Mouse (Mus musculus) right cerebral cortex, postnatal 4 days (tissue): ENCODE measurements around the gene Ahdc1.
"Not testable (repeated sequence)": the region's sequence is repeated elsewhere in the genome, so short reads cannot be mapped to it uniquely, and the experiment has no call there.

Source experiments
- DNase-seq: peaks from one replicate; pipeline ENCODE4 v3.0.0-alpha.2; 2022

Ahdc1 gene

GRCm38 (mm10) chr4:132997469-132998237 lies 13.4 kb upstream of the Ahdc1 start:
- DNase-seq: no peak

GRCm38 (mm10) chr4:133002896-133003295 lies 8.2 kb upstream of the Ahdc1 start:
- peak; percentile 62 for DNase-seq

GRCm38 (mm10) chr4:133003316-133004018 lies 7.6 kb upstream of the Ahdc1 start:
- DNase-seq: no peak

- DNase-seq: peak; percentile 66
These were observed 5.8 kb upstream of the Ahdc1 start for GRCm38 (mm10) chr4:133005233-133005632.

- not testable (repeated sequence) for DNase-seq
These were observed 5.1 kb upstream of the Ahdc1 start for GRCm38 (mm10) chr4:133005885-133006451.

- no peak for DNase-seq
These were observed 3.3 kb upstream of the Ahdc1 start for GRCm38 (mm10) chr4:133007513-133008380.

- peak; percentile 77 for DNase-seq
These were observed 1.9 kb upstream of the Ahdc1 start for GRCm38 (mm10) chr4:133009131-133009530.

- DNase-seq: no peak
These were observed 1.4 kb upstream of the Ahdc1 start for GRCm38 (mm10) chr4:133009676-133010075.

- DNase-seq: peak; percentile 31
These were observed 449 bp upstream of the Ahdc1 start for GRCm38 (mm10) chr4:133010611-133011010.

- DNase-seq: peak; percentile 66
These were observed 1.0 kb downstream of the Ahdc1 start for GRCm38 (mm10) chr4:133011821-133012775.

GRCm38 (mm10) chr4:133012776-133013265 lies 1.8 kb downstream of the Ahdc1 start:
- DNase-seq: peak; percentile 55

- DNase-seq: peak; percentile 35
These were observed 2.3 kb downstream of the Ahdc1 start for GRCm38 (mm10) chr4:133013266-133013891.

GRCm38 (mm10) chr4:133014088-133014487 lies 3.0 kb downstream of the Ahdc1 start:
- no peak for DNase-seq

- no peak for DNase-seq
These were observed 4.0 kb downstream of the Ahdc1 start for GRCm38 (mm10) chr4:133014896-133015709.

GRCm38 (mm10) chr4:133015710-133016651 lies 4.9 kb downstream of the Ahdc1 start:
- DNase-seq: no peak

GRCm38 (mm10) chr4:133016677-133017415 lies 5.8 kb downstream of the Ahdc1 start:
- no peak for DNase-seq

GRCm38 (mm10) chr4:133017597-133018262 lies 6.7 kb downstream of the Ahdc1 start:
- DNase-seq: no peak
